8 mouse cellular contexts compared by ENCODE assay signal in the genomic region with DNA sequence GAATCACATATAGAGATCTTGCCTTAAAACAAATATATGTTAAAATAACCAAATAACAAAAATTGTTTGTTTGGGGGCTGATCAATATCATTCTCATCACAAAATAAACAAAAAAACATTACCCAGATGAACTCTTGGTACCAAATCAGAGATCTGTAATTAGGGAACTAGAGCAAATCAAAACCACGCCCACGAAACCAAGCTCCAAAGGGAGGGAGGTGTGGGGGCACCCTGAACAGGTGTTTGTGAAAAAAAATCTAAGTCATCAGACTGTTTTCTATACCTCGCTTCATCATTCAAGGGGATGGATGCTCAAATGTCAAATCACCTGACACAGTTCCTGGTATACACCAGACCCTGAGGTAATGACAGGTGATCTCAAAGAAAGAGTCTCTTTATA. TPM values are rescaled to one million over a fixed set of nuclear protein-coding genes. Genes with fewer than 3 reads are reported as not detected.
DNase-seq lines count a peak whose midpoint lies in the region; ATAC-seq lines count a peak whose summit lies in the region.

No protein-coding gene starts in this region.

- H3K27ac ChIP-seq in liver, embryonic 11.5 days (ENCODE audit: low read depth, low read length) = no peak overlapping the region
- H3K27ac ChIP-seq in forebrain, embryonic 11.5 days (ENCODE audit: low read depth, low read length) = no peak overlapping the region
- no peak overlapping the region for H3K27ac ChIP-seq in limb, embryonic 13.5 days

- H3K9ac ChIP-seq in liver, embryonic 11.5 days (ENCODE audit: low read depth, low read length) = no peak overlapping the region
- H3K9ac ChIP-seq in forebrain, embryonic 11.5 days (ENCODE audit: low read length) = peak overlapping the region; percentile 94
- peak overlapping the region; percentile 99; the same call in 1 of the 2 replicates for H3K9ac ChIP-seq in limb, embryonic 13.5 days

- no peak for ATAC-seq in liver, embryonic 11.5 days (replicated peaks; ENCODE audit: low FRiP score)
- ATAC-seq in forebrain, embryonic 11.5 days (replicated peaks; ENCODE audit: low FRiP score) = no peak
- no peak for ATAC-seq in limb, embryonic 13.5 days (ENCODE audit: low FRiP score, low read depth)
- no peak for ATAC-seq in frontal cortex, adult (ENCODE audit: low TSS enrichment)

- peaks cover 29% of the 10 kb centered on the region for H3K36me3 ChIP-seq in liver, embryonic 11.5 days (ENCODE audit: control insufficient read depth, insufficient read depth, low read length)
- peaks cover 10% of the 10 kb centered on the region for H3K36me3 ChIP-seq in forebrain, embryonic 11.5 days (ENCODE audit: control insufficient read depth, insufficient read depth, low read length)
- H3K36me3 ChIP-seq in limb, embryonic 13.5 days = peaks cover 49% of the 10 kb centered on the region
- peaks cover 11% of the 10 kb centered on the region; the same call in 1 of the 2 replicates for H3K36me3 ChIP-seq in splenic B cell, adult 2 months (ENCODE audit: control insufficient read depth, insufficient read depth, low read length, poor library complexity, severe bottlenecking)

- 73% methylated on average over 3 of the region's 3 CpGs for WGBS in liver, embryonic 11.5 days
- 85% methylated on average over 3 of the region's 3 CpGs for WGBS in forebrain, embryonic 11.5 days
- WGBS in limb, embryonic 13.5 days = 80% methylated on average over 3 of the region's 3 CpGs

- H3K9me3 ChIP-seq in liver, embryonic 11.5 days (ENCODE audit: control insufficient read depth, low read length) = no peaks in the 10 kb centered on the region
- no peaks in the 10 kb centered on the region for H3K9me3 ChIP-seq in forebrain, embryonic 11.5 days (ENCODE audit: control insufficient read depth, low read length)
- H3K9me3 ChIP-seq in limb, embryonic 13.5 days = no peaks in the 10 kb centered on the region

- peak overlapping the region; percentile 69 for H3K4me2 ChIP-seq in liver, embryonic 11.5 days
- H3K4me2 ChIP-seq in forebrain, embryonic 11.5 days (ENCODE audit: low read depth, low read length, severe bottlenecking) = peak overlapping the region; percentile 66
- peak overlapping the region; percentile 80 for H3K4me2 ChIP-seq in limb, embryonic 13.5 days (replicated peaks)

- H3K27me3 ChIP-seq in liver, embryonic 11.5 days (replicated peaks; ENCODE audit: control insufficient read depth, insufficient read depth, low read length) = no peaks in the 10 kb centered on the region
- no peaks in the 10 kb centered on the region for H3K27me3 ChIP-seq in forebrain, embryonic 11.5 days (ENCODE audit: control insufficient read depth, insufficient read depth, low read length)
- H3K27me3 ChIP-seq in limb, embryonic 13.5 days = no peaks in the 10 kb centered on the region
- H3K27me3 ChIP-seq in splenic B cell, adult 2 months (ENCODE audit: control insufficient read depth, insufficient read depth, low read length, poor library complexity, severe bottlenecking) = no peaks in the 10 kb centered on the region

- DNase-seq in liver, embryonic 11.5 days (ENCODE audit: low spot score) = no peak
- DNase-seq in liver = no peak
- DNase-seq in forebrain, embryonic 11.5 days (ENCODE audit: low spot score) = no peak
- DNase-seq in splenic B cell, adult 2 months (ENCODE audit: low read depth, low spot score) = peak; percentile 52
- no peak for DNase-seq in thymus, postnatal 25 days
- DNase-seq in urinary bladder, adult 18-20 months (ENCODE audit: low spot score in 2 of 2) = no peak

- peaks cover 17% of the 10 kb centered on the region for H3K4me1 ChIP-seq in liver, embryonic 11.5 days (replicated peaks; ENCODE audit: control insufficient read depth, insufficient read depth, low read length)
- no peaks in the 10 kb centered on the region; the same call in 1 of the 2 replicates for H3K4me1 ChIP-seq in forebrain, embryonic 11.5 days (replicated peaks; ENCODE audit: control insufficient read depth, insufficient read depth, low read length)
- H3K4me1 ChIP-seq in limb, embryonic 13.5 days = peaks cover 11% of the 10 kb centered on the region

- peak overlapping the region; percentile 84 for H3K4me3 ChIP-seq in liver, embryonic 11.5 days (ENCODE audit: low read depth, low read length)
- H3K4me3 ChIP-seq in forebrain, embryonic 11.5 days (ENCODE audit: low read depth, low read length) = peak overlapping the region; percentile 83
- peak overlapping the region; percentile 92 for H3K4me3 ChIP-seq in limb, embryonic 13.5 days

RNA-seq across cellular contexts. Expression of gene Ppp1r8, which starts 1.5 kb away (rescaled TPM):
- polyA plus RNA-seq in liver, embryonic 11.5 days (2014; fragmentation: Nextera tagmentation; extraction: Ambion mirVana) = 44.0 and 50.5 TPM in 2 replicates
- 69.6 and 80.4 TPM in 2 replicates for polyA plus RNA-seq in forebrain, embryonic 11.5 days (2014; fragmentation: Nextera tagmentation; extraction: Ambion mirVana)
- 60.7 and 63.9 TPM in 2 replicates for polyA plus RNA-seq in limb, embryonic 13.5 days (2015; fragmentation: Nextera tagmentation; extraction: Ambion mirVana)

RNA-seq across cellular contexts. Expression of gene Stx12, which starts 42.8 kb away (rescaled TPM):
- 33.1 and 34.9 TPM in 2 replicates for polyA plus RNA-seq in liver, embryonic 11.5 days (2014; fragmentation: Nextera tagmentation; extraction: Ambion mirVana)
- 82.3 and 83.8 TPM in 2 replicates for polyA plus RNA-seq in forebrain, embryonic 11.5 days (2014; fragmentation: Nextera tagmentation; extraction: Ambion mirVana)
- 61.9 and 66.4 TPM in 2 replicates for polyA plus RNA-seq in limb, embryonic 13.5 days (2015; fragmentation: Nextera tagmentation; extraction: Ambion mirVana)

RNA-seq across cellular contexts. Expression of gene Themis2, which starts 45.3 kb away (rescaled TPM):
- 2.7 and 3.3 TPM in 2 replicates for polyA plus RNA-seq in liver, embryonic 11.5 days (2014; fragmentation: Nextera tagmentation; extraction: Ambion mirVana)
- polyA plus RNA-seq in forebrain, embryonic 11.5 days (2014; fragmentation: Nextera tagmentation; extraction: Ambion mirVana) = 0.87 and 1.0 TPM in 2 replicates
- polyA plus RNA-seq in limb, embryonic 13.5 days (2015; fragmentation: Nextera tagmentation; extraction: Ambion mirVana) = 0.97 and 1.1 TPM in 2 replicates
